Mouse (Mus musculus) G1E (cell line): ENCODE measurements around the gene Psmb7.

Experiments used
- CTCF ChIP-seq: IDR thresholded peaks from 2 replicates; pipeline ENCODE4 v1.5.1; 2012; ENCODE audit warnings: low read depth, low read length, inconsistent platforms, mixed read lengths
- GATA1 ChIP-seq: IDR thresholded peaks from 2 replicates; pipeline ENCODE4 v1.6.1; 2012; ENCODE audit warnings: borderline replicate concordance, low read length, inconsistent platforms, mixed read lengths
- POLR2AphosphoS5 ChIP-seq: IDR thresholded peaks from 2 replicates; pipeline ENCODE4 v1.6.1; 2012; ENCODE audit warnings: low read depth, low read length, inconsistent platforms; ENCODE audit not compliant: insufficient replicate concordance
- TAL1 ChIP-seq: conservative IDR thresholded peaks from 2 replicates; pipeline ENCODE4 v1.6.1; 2012; ENCODE audit warnings: low read depth, low read length, inconsistent platforms, mixed read lengths

DNA sequence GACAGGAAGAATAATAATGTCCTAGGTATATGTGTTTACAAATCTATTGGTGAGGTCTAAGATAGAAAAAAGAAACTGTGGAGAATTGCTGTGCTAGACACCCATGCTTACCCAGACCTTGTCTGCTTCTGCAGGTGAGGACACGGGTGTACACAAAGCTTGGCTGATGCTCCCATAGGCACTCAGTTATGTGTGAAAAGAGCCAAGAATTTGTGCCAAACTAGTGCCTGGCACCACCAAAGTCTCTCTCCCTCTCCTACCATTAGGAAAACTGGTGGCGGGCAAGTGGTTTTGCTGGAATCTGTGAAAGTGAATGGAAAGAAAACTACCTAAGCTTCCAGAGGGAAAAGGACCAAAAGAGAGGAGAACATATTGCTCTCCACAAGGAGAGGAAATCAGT is 45.5 kb downstream of the Psmb7 start:
- TF ChIP-seq CTCF = no peak
- no peak for TF ChIP-seq GATA1
- TF ChIP-seq TAL1 = no peak
- no peak for TF ChIP-seq POLR2AphosphoS5
